Mouse (Mus musculus) mesoderm, embryonic 11.5 days (tissue): ENCODE measurements at regions not wholly inside any gene's neighbourhood (a gene's known extent, or its start where the extent isn't known, plus 50 kb on each side); places are given as distances from the start of the nearest gene placed in this dataset.

Source experiments
- DNase-seq: peaks from one replicate; pipeline ENCODE4 v3.0.0-alpha.2; 2012; ENCODE audit warnings: low read depth, low spot score

DNA sequence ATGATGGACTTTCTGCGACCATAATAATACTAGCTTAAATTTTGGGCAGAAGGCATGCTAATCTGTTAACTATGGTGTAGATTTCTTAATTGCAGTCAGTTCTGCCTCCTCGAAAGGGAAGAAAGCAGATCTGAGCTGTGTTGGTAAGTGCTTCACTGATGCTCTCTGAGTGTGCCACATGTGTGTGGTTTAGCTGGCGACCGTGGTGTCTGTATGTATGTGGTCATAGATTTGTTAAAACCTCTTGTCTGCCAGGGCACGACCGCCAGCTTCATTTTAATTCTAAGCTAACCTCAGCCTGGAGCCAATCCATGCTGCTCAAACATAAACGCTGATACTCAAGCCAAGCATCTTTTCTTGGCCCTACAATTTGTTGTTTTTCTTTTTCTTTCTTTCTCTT, 330.5 kb upstream of the Jag1 start:
- DNase-seq, result no peak

DNA sequence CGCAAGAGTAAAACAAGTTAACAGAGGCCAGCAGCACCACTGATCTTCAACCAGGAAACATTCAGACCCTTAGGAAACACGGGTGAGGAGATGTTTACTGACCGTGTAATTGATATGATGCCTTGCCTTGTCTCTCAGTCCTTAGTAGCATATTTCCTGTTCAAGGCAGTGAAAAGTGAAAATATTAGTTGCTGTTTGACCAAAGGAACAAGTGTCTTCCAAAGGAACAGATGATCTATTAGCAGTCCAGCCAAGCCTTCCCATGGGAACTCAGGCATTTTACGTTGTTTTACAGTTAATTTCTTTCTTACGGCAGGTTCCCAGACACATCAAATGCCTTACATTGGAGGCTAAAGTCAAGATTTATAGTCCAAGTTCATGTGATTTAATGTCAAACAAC, 321.3 kb upstream of the Jag1 start:
- DNase-seq, result peak; percentile 43

DNA sequence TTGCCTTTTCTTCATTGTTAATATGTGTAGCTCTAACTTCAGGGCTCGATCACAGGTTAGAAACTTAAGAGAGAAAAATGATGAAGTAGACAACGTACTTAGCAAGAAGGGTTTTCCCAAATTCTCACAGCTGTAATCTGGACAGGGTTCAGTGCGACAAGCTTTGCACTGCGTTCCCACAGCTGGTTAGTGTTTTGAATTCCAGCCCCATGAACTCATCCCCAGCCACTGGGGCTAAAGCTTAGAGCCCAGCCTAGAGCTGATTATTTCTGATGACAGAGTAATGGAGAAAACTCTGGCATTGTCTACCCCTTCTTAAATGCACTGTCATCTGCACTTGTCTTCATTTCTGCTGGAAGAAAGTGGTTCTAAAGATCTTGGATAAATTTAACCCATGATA, 319.7 kb upstream of the Jag1 start:
- DNase-seq, result peak; percentile 31

DNA sequence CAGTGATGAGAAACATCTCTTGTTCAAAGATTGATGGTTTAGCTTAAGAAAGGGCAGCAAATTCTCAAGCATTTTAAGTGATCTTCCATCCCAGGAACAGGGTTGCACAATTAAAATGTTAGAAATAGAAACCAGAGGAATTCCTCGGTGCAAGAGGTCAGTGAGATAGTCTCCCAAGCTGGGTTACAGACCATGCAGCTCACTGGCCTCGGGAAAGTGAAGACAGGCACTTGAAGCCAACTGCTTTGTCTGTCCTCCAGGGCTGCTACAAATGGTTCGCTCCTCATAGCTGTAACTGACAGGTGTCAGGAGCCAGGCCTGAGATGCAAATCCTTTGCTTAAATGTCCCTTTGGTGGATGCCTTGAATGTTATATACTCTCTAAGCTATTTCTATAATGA, 306.2 kb upstream of the Jag1 start:
- no peak for DNase-seq

DNA sequence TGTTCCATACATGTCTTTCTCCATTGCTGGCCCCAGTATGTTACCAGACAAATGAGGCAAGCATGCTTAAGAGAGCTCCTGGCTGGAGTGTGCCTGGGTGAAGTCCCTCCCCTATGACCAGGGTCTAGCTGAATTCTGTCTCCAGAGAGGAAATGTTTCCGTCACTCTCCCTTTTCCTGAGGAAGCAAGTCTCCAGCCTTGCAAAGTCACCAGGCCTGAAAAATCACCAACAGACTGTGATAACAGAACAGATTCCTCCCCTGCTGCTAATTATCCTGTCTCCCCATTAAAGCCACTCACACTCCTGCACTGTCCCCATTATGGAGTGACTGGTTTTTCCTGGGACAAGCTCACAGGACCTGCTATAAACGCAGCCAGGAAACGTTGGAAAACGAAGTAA, 303.2 kb upstream of the Jag1 start:
- no peak for DNase-seq

DNA sequence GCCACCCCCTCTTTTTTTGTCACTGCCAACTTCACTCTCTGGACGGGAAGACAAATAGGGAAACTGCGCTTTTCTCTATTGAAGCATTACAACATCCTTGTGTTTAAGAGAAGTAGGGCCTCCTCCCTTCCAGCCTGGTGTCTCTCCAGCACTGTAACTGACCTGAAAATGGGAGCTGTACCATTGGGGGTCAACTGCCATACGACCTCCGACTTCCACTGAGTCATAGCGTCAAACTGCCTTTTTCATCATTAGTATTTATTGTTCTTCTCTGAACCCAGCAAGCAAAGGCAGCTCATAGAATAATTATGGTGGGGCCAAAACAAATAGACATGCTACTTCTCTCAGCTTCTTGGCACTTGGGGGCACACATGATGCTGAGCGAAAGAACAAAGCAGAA, 301.2 kb upstream of the Jag1 start:
- DNase-seq, result no peak

DNA sequence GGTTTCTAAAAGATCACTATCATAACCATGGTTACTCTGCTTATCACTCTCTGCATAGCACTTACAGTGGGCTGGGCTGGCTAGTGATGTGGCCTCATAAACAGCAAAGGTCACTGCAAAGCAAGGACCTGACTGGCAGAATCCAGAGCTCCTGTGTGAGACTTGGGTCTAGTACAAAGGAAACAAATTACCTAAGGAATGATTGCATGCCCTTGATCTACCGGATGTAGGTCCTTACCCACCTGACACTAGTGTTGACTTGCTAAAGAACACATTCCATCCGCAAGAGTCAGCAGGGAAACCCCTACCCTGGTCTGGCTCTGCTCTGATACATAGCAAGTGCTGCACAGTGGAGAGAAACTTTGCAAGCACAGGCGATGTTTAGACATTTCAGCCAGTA, 297.0 kb upstream of the Jag1 start:
- DNase-seq, result no peak

DNA sequence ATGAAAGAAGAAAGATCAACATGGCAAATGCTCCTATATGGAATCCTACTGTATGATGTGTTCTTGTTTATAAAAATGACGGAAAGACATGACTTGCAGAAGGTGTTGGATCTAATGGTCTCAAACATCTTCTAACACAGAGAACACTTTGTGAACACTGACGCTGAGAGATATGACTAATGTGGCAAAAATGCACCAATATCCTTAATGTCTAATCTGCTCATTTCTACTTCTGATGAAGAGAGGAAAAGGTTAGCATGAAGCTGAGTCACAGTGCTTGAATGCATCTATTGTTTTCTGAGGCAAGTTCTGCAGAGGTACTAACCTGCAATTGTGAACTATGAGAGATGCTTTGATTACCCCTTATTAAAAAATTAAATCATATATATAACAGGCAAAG, 293.2 kb upstream of the Jag1 start:
- no peak for DNase-seq

DNA sequence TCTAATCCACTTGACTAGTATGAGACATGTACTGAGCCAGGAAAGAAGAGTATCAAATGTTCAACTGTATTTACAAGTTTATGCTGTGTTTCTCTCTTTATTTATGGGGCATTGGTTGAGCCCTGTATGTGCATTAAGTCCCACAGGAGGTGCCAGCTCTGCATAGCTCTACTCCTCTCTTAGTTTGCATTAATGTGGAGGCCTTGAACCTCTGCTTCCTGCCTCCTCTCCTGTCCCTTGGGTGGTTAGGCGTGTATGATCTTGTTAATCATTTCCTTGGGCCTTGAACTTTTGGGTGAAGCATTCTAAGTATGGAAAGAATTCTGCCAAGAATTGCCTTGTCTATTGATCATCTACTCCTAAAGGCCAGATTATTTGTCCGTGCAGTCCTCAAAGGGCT, 291.9 kb upstream of the Jag1 start:
- DNase-seq, result no peak

DNA sequence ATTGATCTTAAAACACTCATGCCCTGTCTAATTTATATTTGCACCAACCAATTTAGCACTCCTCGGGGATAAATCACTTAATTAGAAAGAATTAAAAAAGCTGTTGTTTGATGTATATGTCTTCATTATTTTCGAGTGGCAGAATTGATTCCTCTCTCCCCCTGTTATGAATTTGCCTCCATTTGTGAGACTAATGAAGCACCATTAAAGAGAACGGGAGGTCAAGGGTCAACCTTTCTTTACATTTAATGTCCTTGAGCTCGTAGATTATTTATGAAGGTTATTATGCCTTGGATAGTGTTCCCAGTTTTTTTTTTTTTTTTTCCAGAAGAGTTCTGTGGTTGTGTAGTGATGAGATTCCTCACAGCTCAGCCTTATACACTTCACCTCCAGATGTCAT, 277.0 kb upstream of the Jag1 start:
- peak; percentile 48 for DNase-seq

DNA sequence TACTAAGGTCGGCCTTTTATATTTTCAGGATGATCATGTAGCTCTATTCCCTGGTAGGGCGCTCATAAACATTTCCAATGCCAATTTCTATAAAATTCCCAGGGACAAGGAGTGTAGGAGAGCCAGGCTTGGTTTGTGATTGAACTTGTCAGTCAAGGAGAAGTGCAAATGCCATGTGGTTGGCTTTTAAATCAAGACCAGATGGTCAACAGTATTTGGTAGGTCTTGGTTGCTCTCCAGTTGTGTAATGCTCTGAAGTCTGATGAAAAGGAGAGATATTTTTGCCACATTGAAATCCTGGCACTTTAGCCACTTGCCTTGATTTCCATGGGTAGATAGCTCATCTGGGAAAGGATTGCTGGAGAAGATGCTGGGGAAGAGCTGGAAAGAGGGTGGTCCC, 263.4 kb upstream of the Jag1 start:
- no peak for DNase-seq

DNA sequence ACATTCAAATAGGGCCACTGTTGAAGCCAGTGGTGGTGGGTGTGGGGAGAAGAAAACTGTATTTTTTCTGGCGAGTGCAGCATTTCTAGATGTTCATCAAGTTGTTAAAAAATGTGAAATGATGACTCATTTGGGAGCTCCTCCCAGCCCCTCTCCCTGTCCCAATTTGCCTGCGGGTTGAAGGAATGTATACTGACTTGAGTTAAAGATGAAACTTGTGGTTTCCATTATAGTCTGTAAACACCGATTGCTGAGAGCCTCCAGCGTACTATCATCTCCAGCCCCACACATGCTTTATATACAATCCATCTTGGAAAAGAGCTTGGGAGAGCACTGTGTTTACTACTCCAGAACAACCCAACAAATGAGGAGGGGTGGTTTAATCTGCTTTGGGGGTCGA, 258.9 kb upstream of the Jag1 start:
- no peak for DNase-seq

DNA sequence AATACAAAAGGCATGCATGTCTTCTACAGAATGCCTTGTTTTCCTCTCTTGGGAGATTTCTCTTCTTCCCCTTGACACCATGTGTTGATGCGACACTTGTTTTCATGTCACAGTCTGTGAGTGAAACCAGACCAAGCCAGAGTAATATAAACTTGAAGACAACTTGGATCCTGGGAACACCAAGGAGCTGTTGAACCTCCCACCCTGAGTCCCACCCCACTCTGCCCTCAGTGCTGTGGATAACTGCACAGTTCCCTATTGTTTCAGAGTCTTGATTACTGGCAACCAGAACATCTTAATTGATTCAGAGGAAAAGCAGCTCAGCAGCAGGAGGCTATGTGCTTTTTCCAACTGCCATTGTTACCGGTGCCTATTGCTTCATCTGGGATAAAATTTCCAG, 254.6 kb upstream of the Jag1 start:
- DNase-seq, result no peak

DNA sequence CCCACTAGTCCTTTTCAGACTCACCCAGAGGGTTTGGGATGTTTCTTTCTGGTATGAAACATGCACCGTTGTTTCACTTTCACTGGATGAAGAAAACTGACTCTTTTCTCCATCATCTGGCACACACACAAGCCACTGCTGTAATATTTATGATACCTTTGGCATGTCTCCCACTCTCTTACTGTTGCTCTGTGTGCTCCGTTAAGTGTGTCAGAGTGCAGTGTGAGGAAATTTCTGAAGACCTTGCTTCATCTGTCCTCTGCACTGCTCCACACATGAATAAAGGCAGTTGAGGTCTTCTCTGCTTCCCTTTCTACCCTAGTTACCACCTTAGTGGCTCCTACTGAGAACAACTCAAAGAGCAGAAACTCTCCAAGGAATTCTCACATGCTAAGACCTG, 246.6 kb upstream of the Jag1 start:
- no peak for DNase-seq

DNA sequence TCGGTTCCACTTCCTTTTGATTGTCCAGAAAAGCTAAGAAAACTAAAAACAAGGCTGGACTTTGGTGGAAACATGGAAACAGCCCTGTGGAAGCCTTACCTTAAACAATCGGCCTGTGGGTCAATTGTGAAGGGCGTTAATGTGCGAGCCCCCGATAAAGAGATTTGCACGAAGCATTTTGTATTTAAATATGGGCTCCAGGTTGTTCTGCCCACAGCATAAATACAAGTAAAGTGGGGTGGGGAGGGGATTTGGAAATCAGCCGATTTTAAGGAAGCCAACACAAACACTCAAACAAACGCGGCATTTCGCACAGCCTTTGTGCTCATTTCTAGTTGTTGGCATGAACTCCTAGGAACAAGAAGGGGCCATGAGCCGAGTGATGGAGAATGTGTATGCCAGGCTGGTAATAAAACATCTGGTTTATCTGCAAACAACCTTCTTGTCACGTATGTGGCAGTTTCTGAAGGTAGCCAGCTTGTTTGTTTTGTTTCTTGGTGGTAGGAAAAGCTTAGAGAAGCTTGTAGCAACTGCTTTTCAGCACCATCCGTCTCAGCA, 240.8 kb upstream of the Jag1 start:
- DNase-seq, result no peak

DNA sequence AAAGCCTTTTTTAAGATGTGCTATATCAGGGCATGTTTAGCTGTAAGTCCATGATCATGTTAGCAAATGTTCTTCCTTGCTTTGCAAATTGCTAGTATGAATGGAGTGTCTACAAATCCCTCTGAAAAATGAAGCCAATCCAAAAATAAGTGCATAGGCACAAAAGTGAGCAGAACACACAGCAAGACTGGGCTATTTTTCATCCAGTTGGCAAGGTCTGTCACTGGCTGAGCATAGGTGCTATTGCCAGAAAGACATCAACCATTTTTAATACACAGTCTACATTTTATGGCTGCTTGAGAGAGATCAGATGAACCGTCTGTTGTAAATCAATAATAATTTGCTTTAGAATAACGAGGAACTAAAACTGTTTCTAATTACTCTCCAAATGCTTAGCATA, 227.3 kb upstream of the Jag1 start:
- DNase-seq, result no peak

DNA sequence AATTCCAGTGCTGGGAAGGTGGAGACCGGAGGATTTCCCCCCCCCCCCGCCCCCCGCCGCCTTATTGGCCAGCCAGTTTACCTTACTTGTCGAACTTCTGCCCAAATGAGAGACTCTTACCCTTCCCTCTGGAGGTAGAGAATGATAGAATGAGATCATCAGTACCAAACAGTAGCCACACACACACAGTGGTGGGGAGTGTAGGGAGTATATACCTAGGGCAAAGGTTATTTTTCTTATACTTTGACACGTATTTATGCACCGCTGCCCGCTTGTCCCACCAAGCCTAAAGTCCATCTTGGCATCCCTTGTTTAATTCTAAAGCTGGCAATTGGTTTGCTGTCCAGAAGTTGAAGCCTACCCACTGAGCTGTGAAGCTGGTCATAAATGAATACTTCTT, 213.6 kb upstream of the Jag1 start:
- no peak for DNase-seq

DNA sequence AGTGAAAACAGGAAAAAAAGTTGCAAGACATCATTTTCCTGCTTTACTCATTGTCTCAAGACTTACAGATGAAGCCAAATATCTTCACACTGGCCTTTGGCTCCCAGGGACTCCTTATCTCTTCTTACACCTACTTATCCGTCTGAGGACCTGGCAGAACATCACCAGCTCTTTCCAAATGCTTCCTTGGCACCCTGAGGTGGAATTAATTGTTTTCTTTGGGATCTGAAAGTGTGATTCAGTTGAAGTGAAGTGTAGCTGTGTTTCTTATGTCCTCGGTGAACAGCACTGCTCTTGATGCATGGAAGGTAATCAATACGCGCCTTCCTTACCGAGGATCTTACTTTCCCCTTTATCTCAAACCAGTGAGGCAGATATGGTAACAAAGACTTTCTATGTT, 207.0 kb upstream of the Jag1 start:
- DNase-seq, result no peak

DNA sequence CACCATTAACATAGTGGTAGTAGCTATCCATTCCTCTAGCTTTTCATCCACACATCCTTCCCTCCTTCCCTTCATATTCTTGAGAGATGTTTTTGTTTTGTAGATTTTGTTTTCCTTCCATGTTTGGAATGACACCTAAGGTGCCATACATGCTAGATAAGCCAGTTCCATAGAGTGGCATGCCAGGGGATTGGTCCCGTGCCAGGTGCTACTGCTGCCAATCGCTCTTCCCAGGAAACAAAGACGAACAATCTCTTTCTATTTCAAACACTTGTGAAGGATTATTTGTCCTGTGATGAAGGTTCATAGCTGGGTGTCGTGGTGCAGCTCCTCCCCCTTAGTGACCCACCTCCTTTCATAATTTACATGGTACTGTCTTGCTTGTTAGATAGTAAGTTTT, 194.1 kb upstream of the Jag1 start:
- DNase-seq, result no peak

DNA sequence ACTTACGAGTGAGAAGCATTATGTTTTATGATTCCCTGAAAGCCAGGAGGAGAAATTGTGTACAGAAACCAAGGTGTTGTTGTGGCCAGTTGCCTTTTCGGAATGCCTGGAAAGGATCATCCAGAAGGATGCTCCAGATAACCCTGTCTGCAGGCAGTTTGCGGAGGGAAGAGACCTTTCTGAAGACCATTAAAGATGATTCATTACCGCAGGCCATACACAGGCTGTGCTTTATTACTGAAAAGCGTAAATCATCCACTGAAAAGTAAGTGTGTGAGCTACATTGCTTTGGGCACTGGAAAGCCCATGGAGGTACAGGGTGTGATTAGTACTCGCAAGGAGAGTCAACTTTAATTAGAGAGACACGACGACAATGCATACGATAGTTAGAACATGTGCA, 191.7 kb upstream of the Jag1 start:
- peak; percentile 33 for DNase-seq

DNA sequence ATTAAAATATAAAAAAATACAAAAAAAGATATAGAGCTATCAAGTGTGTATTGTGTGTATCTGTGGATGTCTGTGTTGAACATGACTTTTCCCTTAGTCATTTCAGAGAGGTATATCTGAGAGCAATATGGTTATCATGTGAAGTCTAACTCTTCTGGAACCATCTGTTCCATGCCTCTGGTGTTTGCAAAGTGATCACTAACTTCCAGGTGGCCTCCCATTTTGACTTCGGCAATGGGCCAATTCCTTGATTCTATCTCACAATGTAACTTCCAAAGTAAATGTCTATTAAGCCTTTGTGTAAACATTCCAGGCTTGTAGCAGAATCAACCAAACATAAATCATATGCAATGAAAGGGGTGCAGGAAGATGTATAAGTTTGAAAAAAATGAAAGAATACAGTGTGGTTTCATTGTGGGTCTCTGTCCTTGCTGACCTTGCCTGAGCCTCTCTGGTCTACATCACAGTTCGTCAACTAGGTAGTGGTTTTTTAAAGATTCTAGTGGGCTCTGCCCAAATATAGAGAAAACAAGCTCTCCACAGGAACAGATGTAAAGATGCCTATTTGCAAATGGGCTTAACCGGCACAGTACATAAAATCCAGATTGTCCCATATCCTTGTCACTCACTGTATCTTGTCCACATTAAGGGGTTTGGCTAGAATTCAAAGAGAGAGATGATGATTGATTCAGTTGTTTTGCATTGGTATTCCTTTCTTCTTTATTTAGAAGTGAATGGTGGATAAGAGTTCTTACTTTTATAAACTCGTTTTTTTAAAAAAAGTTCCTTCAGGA, 185.2 kb upstream of the Jag1 start:
- DNase-seq, result no peak

DNA sequence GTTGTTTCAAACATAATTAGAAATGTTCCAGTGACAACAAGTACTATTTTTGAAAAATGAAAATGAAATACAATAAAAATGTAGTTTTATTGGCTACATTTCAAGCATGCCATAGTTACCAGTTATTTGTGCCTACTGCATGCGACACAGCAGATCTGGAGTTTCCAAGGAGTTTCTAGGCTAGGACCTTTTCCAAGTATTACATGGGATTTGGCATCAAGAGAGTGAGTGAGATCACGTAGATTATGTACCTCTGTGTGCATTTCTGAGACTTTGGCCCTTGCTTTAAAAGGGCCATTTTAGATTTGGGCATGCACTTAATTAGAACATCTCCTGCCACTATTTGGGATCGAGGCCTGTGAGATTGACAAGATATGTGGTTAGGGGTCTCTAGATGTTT, 172.8 kb upstream of the Jag1 start:
- DNase-seq, result no peak

DNA sequence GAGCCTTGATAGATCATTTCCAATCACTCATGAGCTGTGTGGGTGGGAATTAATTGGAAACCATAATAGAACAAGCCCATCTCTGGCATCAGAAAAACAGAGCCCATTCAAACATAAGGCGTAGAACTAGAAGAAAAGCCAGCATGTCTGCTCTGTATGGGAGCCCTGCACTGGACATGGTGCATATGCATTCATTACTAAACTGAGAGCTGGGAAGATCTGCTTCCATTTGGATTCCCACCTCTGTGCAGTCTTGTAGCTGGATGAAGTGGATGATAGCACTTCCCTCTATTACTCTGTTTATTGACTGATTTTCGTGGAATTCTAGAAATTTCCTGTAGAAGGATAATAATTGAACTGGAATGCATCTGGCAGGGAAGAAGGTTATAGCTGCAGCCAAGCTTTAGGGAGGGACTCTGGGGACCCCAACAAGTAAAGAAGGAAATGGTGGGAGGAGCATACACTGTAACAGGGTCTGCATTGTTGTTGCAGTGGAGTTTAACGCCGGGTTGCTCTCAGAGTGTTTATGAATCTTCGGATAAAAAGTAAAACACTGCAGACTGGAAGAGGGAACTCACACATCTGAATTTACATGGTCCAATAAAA, 155.2 kb upstream of the Jag1 start:
- DNase-seq, result no peak
